Mouse (Mus musculus): ENCODE results near the gene AC134908.4.

GRCm38 (mm10) chr17:25785281-25785745, 10.1 kb downstream of the AC134908.4 start, which contains the start of gene Haghl:
- no peak; the same call in 1 of the 2 replicates for TF ChIP-seq HCFC1 (IDR thresholded peaks at IDR 0.05; ENCODE audit: borderline replicate concordance, insufficient read depth, low read length)
- no peak for TF ChIP-seq MAFK (IDR thresholded peaks at IDR 0.05; ENCODE audit: insufficient read depth, low read depth, low read length)
- TF ChIP-seq ZNF384 (IDR thresholded peaks at IDR 0.05; ENCODE audit: low read depth, low read length) = no peak
- no peak for TF ChIP-seq ZC3H11A (IDR thresholded peaks at IDR 0.05; ENCODE audit: borderline replicate concordance, low read depth, low read length)

All from ES-E14 (cell line).